Mouse (Mus musculus): ENCODE data around the gene Baz2b. TPM values are rescaled to one million over a fixed set of nuclear protein-coding genes. Genes with fewer than 3 reads are reported as not detected.

Baz2b gene
- polyA plus RNA-seq, 1 experiment from 2014 or later, result 74.7 TPM

DNA sequence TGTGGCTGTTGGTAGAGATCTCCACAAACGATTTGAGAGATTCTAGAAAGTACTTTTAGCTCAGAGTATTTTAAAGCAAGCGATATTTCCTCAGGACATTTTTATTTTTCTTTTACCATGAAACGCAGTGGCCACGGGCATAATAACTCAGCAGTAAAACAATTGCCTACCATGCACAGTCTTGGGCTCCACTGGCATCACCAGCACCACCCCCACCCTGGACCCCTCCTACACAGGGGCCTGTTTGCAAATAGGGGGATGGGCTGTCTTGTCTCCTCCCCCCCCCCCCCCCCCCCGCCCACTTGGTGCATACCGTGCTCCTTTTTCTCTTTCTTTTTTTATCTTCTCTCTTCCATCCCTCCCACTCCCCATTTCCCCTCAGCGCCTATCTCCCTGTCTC is 311.5 kb downstream of the Baz2b start:
- Histone ChIP-seq H3K9me3 (ENCODE audit: control insufficient read depth, low read length) (no peaks in the 10 kb centered on the region), H3K4me2 (no peak overlapping the region), H3K36me3 (ENCODE audit: control insufficient read depth, insufficient read depth, low read length) (peaks cover 8% of the 10 kb centered on the region; the same call in 1 of the 2 replicates), H3K27ac (ENCODE audit: low read depth, low read length) (no peak overlapping the region), H3K9ac (ENCODE audit: low read length) (no peak overlapping the region), H3K27me3 (ENCODE audit: control insufficient read depth, insufficient read depth, low read length) (no peaks in the 10 kb centered on the region), H3K4me3 (ENCODE audit: low read depth, low read length) (no peak overlapping the region), H3K4me1 (ENCODE audit: control insufficient read depth, insufficient read depth, low read length) (no peaks in the 10 kb centered on the region)
- no peak for DNase-seq (ENCODE audit: low spot score, missing footprints)
- ATAC-seq (ENCODE audit: low FRiP score), result no peak
- 92% methylated on average over 5 of the region's 7 CpGs for WGBS

DNA sequence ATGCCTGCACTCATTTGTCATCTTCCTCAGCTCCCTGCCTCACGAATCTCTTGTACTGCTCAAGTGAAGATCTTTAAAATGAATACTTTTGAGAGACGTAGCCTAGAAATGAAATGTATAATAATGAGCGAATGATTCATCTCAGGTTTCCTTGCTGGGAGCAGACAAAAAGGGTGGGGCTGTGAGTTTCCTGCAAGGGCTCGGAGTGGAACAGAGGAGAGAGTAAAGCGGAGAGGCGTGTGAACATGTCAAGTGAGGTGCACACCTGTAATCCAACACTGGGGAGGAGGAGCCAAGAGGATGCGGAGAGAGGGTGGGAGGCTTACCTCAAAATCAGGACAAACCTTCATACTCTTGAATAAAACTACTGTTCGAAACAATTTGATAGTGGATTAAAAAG is 312.8 kb downstream of the Baz2b start:
- H3K9ac ChIP-seq (ENCODE audit: low read length), result no peak overlapping the region
- peaks cover 6% of the 10 kb centered on the region; the same call in 1 of the 2 replicates for H3K36me3 ChIP-seq (ENCODE audit: control insufficient read depth, insufficient read depth, low read length)
- H3K27ac ChIP-seq (ENCODE audit: low read depth, low read length), result no peak overlapping the region
- no peaks in the 10 kb centered on the region for H3K4me1 ChIP-seq (ENCODE audit: control insufficient read depth, insufficient read depth, low read length)
- DNase-seq (ENCODE audit: low spot score, missing footprints) (no peak), ATAC-seq (ENCODE audit: low FRiP score) (no peak)
- WGBS, result 92% methylated on average over 8 of the region's 8 CpGs
- H3K27me3 ChIP-seq (ENCODE audit: control insufficient read depth, insufficient read depth, low read length), result no peaks in the 10 kb centered on the region
- no peak overlapping the region for H3K4me2 ChIP-seq
- no peaks in the 10 kb centered on the region for H3K9me3 ChIP-seq (ENCODE audit: control insufficient read depth, low read length)
- no peak overlapping the region for H3K4me3 ChIP-seq (ENCODE audit: low read depth, low read length)

DNA sequence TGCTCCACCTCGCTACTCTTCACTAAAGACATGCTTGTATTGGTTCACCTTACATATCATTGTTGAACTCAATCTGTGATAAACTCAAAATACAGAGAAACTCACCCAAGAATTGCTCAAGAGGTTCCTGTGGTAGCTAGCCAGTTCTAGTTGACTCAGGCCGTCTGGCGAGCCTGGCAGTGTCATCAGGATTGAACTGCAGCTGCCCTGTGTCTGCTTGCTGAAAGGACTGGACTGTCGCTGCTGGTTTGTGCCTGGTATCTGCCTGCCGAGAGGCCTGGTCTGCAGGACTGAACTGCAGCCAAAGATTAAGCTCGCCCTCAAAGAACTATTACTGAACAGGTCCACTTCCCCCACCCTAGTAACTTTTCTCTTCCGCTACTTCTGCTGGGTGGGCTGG is 313.2 kb downstream of the Baz2b start:
- H3K9me3 ChIP-seq (ENCODE audit: control insufficient read depth, low read length), result no peaks in the 10 kb centered on the region
- H3K27me3 ChIP-seq (ENCODE audit: control insufficient read depth, insufficient read depth, low read length), result no peaks in the 10 kb centered on the region
- H3K9ac ChIP-seq (ENCODE audit: low read length), result no peak overlapping the region
- H3K4me1 ChIP-seq (ENCODE audit: control insufficient read depth, insufficient read depth, low read length), result no peaks in the 10 kb centered on the region
- H3K36me3 ChIP-seq (ENCODE audit: control insufficient read depth, insufficient read depth, low read length), result peaks cover 4% of the 10 kb centered on the region; the same call in 1 of the 2 replicates
- H3K27ac ChIP-seq (ENCODE audit: low read depth, low read length), result no peak overlapping the region
- no peak overlapping the region for H3K4me3 ChIP-seq (ENCODE audit: low read depth, low read length)
- 80% methylated on average over 7 of the region's 7 CpGs for WGBS
- H3K4me2 ChIP-seq, result no peak overlapping the region
- no peak for DNase-seq (ENCODE audit: low spot score, missing footprints)
- ATAC-seq (ENCODE audit: low FRiP score), result no peak

DNA sequence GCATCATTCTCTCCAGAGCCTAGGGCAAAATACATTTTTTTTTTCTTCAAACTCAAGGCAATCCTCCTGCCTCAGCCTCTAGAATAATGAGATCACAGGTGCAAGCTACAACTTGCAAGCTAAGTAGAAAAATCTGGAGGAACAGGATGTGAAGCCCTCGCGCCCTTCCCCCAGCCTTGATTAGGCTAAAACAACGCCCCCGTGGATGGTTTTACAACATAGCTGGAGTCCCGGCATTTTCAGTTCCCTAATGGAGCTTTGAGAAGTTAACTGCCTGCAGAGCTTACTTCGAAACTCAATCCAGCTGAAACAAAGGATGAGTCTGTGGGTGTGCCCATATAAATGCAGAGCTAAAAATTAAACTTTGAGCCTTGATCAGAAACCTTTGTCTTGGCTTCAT is 319.9 kb downstream of the Baz2b start:
- no peaks in the 10 kb centered on the region for H3K27me3 ChIP-seq (ENCODE audit: control insufficient read depth, insufficient read depth, low read length)
- H3K4me2 ChIP-seq, result no peak overlapping the region
- no peaks in the 10 kb centered on the region for H3K4me1 ChIP-seq (ENCODE audit: control insufficient read depth, insufficient read depth, low read length)
- H3K9ac ChIP-seq (ENCODE audit: low read length), result no peak overlapping the region
- no peak for DNase-seq (ENCODE audit: low spot score, missing footprints)
- no peaks in the 10 kb centered on the region for H3K9me3 ChIP-seq (ENCODE audit: control insufficient read depth, low read length)
- no peak overlapping the region for H3K4me3 ChIP-seq (ENCODE audit: low read depth, low read length)
- H3K27ac ChIP-seq (ENCODE audit: low read depth, low read length), result no peak overlapping the region
- 90% methylated on average over 6 of the region's 6 CpGs for WGBS
- ATAC-seq (ENCODE audit: low FRiP score), result no peak
- H3K36me3 ChIP-seq (ENCODE audit: control insufficient read depth, insufficient read depth, low read length), result no peaks in the 10 kb centered on the region

DNA sequence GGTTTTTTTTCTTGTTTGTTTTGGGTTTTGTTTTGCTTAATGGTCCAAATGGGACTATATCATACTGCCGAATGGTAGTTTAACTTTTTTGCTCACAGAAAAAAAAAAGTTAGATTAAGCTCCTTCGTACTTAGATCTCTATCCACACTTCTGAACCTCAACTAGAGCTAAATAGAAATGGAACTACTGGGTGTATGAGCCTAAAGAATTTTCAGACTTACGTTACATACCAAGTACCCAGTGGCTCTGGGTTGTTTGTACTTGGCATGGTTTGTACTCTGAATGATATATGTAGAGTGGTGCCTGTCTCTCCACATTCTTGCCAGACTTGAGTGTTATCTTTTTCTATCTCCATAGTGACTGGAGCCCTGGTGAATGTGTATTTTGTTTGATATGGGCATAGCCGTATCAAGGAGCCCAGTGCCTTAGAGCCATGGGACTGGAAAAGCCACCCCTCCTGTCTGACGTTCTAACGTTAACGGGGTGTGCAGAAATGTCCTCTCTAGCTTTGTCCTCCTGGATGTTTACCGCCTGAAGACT is 326.8 kb downstream of the Baz2b start:
- no peaks in the 10 kb centered on the region for H3K9me3 ChIP-seq (ENCODE audit: control insufficient read depth, low read length)
- peak overlapping the region; percentile 86 for H3K4me2 ChIP-seq
- ATAC-seq (ENCODE audit: low FRiP score), result peak; percentile 45
- no peaks in the 10 kb centered on the region for H3K36me3 ChIP-seq (ENCODE audit: control insufficient read depth, insufficient read depth, low read length)
- no peaks in the 10 kb centered on the region for H3K27me3 ChIP-seq (ENCODE audit: control insufficient read depth, insufficient read depth, low read length)
- no peak overlapping the region for H3K9ac ChIP-seq (ENCODE audit: low read length)
- H3K4me3 ChIP-seq (ENCODE audit: low read depth, low read length), result peak overlapping the region; percentile 67
- H3K27ac ChIP-seq (ENCODE audit: low read depth, low read length), result no peak overlapping the region
- H3K4me1 ChIP-seq (ENCODE audit: control insufficient read depth, insufficient read depth, low read length), result 0 out of 2 replicates have a peak, but pooled peaks cover 3% of the 10 kb centered on the region
- 70% methylated on average over 8 of the region's 8 CpGs for WGBS
- peak; percentile 87 for DNase-seq (ENCODE audit: low spot score, missing footprints)

DNA sequence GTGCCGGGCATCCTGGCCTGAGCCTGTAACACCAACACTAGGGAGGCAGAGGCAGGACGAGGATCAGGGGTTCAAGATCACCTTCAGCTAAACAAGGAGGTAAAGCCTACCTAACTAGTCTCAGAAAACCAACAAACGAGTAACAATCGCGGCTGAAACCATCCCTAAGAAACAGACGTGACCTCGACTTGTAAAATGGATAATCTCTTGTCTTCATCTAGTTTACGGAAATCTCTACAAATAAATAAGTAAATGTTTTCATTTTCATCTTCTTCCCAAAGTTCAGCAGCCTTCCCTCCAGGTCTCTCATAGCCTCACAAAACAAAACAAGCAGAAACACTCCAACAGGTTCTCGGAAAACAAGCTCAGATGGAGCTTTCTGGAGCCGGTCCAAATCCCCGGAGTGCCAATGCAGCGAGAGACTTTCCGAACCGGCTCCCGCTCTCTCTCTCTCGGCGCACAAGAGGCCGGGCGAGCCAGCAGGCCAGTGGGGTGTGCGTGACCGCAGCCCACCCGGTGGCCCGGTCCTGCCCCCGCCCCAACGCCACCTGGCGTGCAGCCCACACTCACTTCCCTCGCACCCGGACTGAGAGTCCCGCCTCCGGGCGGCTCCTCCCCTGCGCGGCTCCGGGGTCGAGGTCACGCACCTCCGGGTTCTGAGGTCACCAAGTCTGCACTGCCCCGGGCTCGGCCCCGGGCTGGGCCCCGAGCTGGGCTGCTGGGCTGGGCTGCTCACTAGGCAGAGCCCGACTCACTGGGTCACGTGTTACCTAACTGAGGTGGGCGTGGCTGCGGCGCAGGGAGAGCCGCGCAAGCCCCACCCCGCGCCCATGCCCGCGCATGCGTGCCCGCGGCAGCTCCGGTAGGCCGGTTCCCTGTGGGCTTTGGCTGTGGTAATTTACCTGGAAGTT is 327.6 kb downstream of the Baz2b start, which contains the start of gene Wdsub1:
Gene Wdsub1 (minus strand): TSS at position 761 of the 911 bp plus-strand sequence.
- no peaks in the 10 kb centered on the region for H3K36me3 ChIP-seq (ENCODE audit: control insufficient read depth, insufficient read depth, low read length)
- H3K9me3 ChIP-seq (ENCODE audit: control insufficient read depth, low read length), result no peaks in the 10 kb centered on the region
- no peak within 1 kb of the TSS for H3K27ac ChIP-seq (ENCODE audit: low read depth, low read length)
- DNase-seq (ENCODE audit: low spot score, missing footprints), result peak; percentile 99
- peak within 1 kb of the TSS; percentile 66 for H3K9ac ChIP-seq (ENCODE audit: low read length)
- H3K4me3 ChIP-seq (ENCODE audit: low read depth, low read length), result peak within 1 kb of the TSS; percentile 67
- H3K4me2 ChIP-seq, result peak within 1 kb of the TSS; percentile 86
- no peaks in the 10 kb centered on the region for H3K27me3 ChIP-seq (ENCODE audit: control insufficient read depth, insufficient read depth, low read length)
- 0 out of 2 replicates have a peak, but pooled peaks cover 3% of the 10 kb centered on the region for H3K4me1 ChIP-seq (ENCODE audit: control insufficient read depth, insufficient read depth, low read length)
- ATAC-seq (ENCODE audit: low FRiP score), result peak; percentile 98
- WGBS, result 6% methylated on average over 57 of the region's 57 CpGs

DNA sequence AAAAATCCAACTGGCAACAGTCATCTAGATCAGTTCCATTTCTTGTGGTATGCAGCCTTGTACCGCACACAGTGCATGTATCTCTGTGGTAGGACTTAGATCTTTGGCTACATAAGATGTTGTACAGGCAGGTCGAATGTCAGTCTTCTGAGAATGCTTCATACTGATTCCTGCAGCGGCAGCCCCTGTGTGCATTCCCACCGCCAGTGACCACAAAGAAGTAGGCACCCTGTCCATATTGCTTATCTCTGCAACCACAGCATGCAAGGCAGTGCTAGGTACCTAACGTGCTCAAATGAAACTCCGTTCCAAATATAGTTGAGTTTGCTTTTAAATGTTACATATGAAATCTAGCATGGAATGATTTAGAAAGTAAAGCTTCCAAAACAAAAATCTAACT is 328.2 kb downstream of the Baz2b start:
- Histone ChIP-seq H3K36me3 (ENCODE audit: control insufficient read depth, insufficient read depth, low read length) (no peaks in the 10 kb centered on the region), H3K9ac (ENCODE audit: low read length) (no peak overlapping the region; the same call in 1 of the 2 replicates)

DNA sequence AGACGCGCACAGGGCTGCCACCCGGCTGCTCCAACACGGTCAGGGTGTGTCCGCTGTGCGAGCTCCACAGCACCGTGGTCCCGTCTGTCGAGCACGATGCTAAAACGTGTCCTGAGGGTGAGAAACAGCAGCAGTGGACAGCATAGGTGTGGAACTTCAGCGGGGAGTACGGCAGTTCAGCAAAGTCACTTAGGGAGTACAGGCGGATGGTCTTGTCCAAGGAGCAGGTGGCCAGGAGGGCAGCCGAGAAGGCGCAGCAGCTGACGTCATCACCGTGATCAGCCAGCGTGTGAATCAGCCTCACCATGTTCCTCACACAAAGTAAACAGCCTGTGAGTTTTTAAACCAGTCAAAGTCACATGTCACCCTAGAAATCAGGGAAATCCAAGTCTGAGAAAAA is 331.4 kb downstream of the Baz2b start:
- no peak overlapping the region for H3K27ac ChIP-seq (ENCODE audit: low read depth, low read length)
- 86% methylated on average over 19 of the region's 19 CpGs for WGBS
- H3K36me3 ChIP-seq (ENCODE audit: control insufficient read depth, insufficient read depth, low read length), result no peaks in the 10 kb centered on the region
- no peak overlapping the region for H3K9ac ChIP-seq (ENCODE audit: low read length)
- no peak for DNase-seq (ENCODE audit: low spot score, missing footprints)
- H3K9me3 ChIP-seq (ENCODE audit: control insufficient read depth, low read length), result no peaks in the 10 kb centered on the region
- ATAC-seq (ENCODE audit: low FRiP score), result no peak
- no peak overlapping the region for H3K4me3 ChIP-seq (ENCODE audit: low read depth, low read length)
- no peaks in the 10 kb centered on the region for H3K27me3 ChIP-seq (ENCODE audit: control insufficient read depth, insufficient read depth, low read length)
- 0 out of 2 replicates have a peak, but pooled peaks cover 3% of the 10 kb centered on the region for H3K4me1 ChIP-seq (ENCODE audit: control insufficient read depth, insufficient read depth, low read length)
- H3K4me2 ChIP-seq, result no peak overlapping the region

More for the DNA sequence above, 328.2 kb downstream of the Baz2b start:
- 0 out of 2 replicates have a peak, but pooled peaks cover 3% of the 10 kb centered on the region for H3K4me1 ChIP-seq (ENCODE audit: control insufficient read depth, insufficient read depth, low read length)
- DNase-seq (ENCODE audit: low spot score, missing footprints) (no peak), ATAC-seq (ENCODE audit: low FRiP score) (no peak)
- H3K4me2 ChIP-seq, result peak overlapping the region; percentile 86; the same call in 1 of the 2 replicates
- no peak overlapping the region for H3K27ac ChIP-seq (ENCODE audit: low read depth, low read length)
- WGBS, result 83% methylated on average over 6 of the region's 6 CpGs
- H3K4me3 ChIP-seq (ENCODE audit: low read depth, low read length), result peak overlapping the region; percentile 67; the same call in 1 of the 2 replicates
- H3K9me3 ChIP-seq (ENCODE audit: control insufficient read depth, low read length), result no peaks in the 10 kb centered on the region
- no peaks in the 10 kb centered on the region for H3K27me3 ChIP-seq (ENCODE audit: control insufficient read depth, insufficient read depth, low read length)

DNA sequence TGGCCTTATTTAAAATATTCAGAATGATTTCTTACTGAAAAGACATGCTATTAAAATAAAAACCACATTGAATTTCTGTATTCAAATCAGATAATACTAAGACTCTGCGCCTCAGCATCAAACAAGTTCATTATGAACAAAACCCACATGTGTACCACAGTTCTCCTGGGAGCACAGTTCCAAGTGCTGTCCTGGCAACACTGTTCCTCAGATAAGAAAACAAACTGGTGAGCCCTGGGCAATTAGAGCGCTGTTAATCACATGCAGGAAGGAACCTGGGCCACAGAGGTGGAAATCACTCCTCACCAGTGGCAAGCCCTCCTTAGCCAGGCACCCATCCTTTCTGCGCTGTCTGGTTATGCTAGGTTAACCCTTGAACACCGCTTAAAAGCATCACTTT is 332.3 kb downstream of the Baz2b start:
- DNase-seq (ENCODE audit: low spot score, missing footprints), result no peak
- Histone ChIP-seq H3K36me3 (ENCODE audit: control insufficient read depth, insufficient read depth, low read length) (no peaks in the 10 kb centered on the region), H3K4me2 (no peak overlapping the region), H3K27me3 (ENCODE audit: control insufficient read depth, insufficient read depth, low read length) (no peaks in the 10 kb centered on the region), H3K9me3 (ENCODE audit: control insufficient read depth, low read length) (no peaks in the 10 kb centered on the region), H3K9ac (ENCODE audit: low read length) (no peak overlapping the region), H3K27ac (ENCODE audit: low read depth, low read length) (no peak overlapping the region), H3K4me3 (ENCODE audit: low read depth, low read length) (no peak overlapping the region), H3K4me1 (ENCODE audit: control insufficient read depth, insufficient read depth, low read length) (0 out of 2 replicates have a peak, but pooled peaks cover 3% of the 10 kb centered on the region)
- ATAC-seq (ENCODE audit: low FRiP score), result no peak
- 85% methylated on average over 4 of the region's 4 CpGs for WGBS
